Mouse (Mus musculus) liver, adult 2 months (tissue): ENCODE measurements around the gene Arl2.

ENCODE experiments used
- CTCF ChIP-seq: fragments of 200-500 bp; IDR thresholded peaks from 2 replicates; pipeline ENCODE4 v1.5.1; 2011; ENCODE audit warnings: low read depth, low read length, control low read depth
- POLR2A ChIP-seq: fragments of 200-500 bp; IDR thresholded peaks from 2 replicates; pipeline ENCODE4 v1.6.1; 2011; ENCODE audit warnings: low read length, control low read depth; ENCODE audit not compliant: insufficient read depth; ENCODE audit errors: extremely low read depth

- TF ChIP-seq POLR2A = no peak
- no peak for TF ChIP-seq CTCF
Observed at GRCm38 (mm10) chr19:6178775-6179174, 37.4 kb upstream of the Arl2 start.
